Mouse (Mus musculus): ENCODE results near the gene Tmem179. TPM values are rescaled to one million over a fixed set of nuclear protein-coding genes. Genes with fewer than 3 reads are reported as not detected.
A peak's percentile ranks its signal among the peaks of the same experiment; 100 is the strongest.

Gene Tmem179
- polyA plus RNA-seq, 1 experiment from 2014 or later: 36.6 TPM

DNA sequence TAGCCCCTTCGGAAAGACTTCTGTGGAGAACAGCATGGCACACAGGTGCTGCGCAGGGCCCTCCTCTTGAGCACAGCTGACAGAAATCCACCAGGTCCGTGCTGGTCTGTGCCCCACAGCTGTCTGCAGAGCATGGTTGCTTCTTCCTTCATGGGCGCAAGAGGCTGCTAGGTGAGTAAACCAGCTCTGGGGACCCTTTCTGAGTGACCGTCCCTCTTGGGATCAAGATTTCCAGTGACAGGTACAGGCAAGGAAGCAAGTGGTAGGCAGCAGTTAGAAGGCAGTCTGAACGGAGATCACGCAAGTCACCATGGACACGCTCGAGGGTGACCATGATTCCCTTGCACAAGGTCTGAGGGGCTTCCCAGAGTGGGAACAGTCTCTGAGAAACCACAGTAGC lies 27.0 kb downstream of the Tmem179 start:
- Histone ChIP-seq H3K9ac (no peak overlapping the region), H3K27me3 (no peaks in the 10 kb centered on the region; the same call in 1 of the 2 replicates), H3K36me3 (no peaks in the 10 kb centered on the region), H3K27ac (replicated peaks) (no peak overlapping the region), H3K9me3 (no peaks in the 10 kb centered on the region), H3K4me1 (replicated peaks) (peaks cover 26% of the 10 kb centered on the region), H3K4me2 (no peak overlapping the region), H3K4me3 (no peak overlapping the region)
- ATAC-seq (ENCODE audit: low read depth): no peak
- WGBS: 91% methylated on average over 9 of the region's 9 CpGs

- Histone ChIP-seq H3K4me1 (replicated peaks) (peaks cover 28% of the 10 kb centered on the region), H3K36me3 (no peaks in the 10 kb centered on the region), H3K27ac (replicated peaks) (no peak within 1 kb of the TSS; the same call in 1 of the 2 replicates), H3K4me2 (no peak within 1 kb of the TSS), H3K9me3 (no peaks in the 10 kb centered on the region), H3K27me3 (no peaks in the 10 kb centered on the region; the same call in 1 of the 2 replicates), H3K9ac (no peak within 1 kb of the TSS), H3K4me3 (no peak within 1 kb of the TSS)
- no peak for ATAC-seq (ENCODE audit: low read depth)
- WGBS: 85% methylated on average over 8 of the region's 8 CpGs
Measured at GRCm38 (mm10) chr12:112489134-112489533, 27.4 kb downstream of the Tmem179 start, which contains the start of gene A530016L24Rik. TSS of gene A530016L24Rik (plus strand) at chr12:112489448.

DNA sequence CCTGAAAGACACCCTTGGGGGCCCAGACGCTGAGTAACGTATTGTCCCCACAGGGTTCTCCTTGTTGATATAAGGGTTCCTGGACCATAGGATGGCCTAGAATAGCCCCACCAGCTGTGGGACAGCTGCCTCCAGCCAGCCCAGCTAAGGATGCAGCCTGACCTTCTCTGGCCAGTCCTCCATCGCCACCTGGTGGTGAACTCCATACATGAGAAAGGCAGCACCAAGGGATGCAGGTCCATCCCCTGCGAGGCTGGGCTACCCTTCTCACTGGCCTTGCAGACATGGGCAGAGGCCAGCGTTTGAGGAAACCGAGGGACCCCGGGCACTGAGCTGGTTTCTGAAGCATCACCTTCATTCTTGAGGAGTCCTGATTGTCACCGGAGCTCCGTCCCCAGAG lies 42.8 kb downstream of the Tmem179 start:
- H3K27ac ChIP-seq (replicated peaks): peak overlapping the region; percentile 25; the same call in 1 of the 2 replicates
- H3K36me3 ChIP-seq: no peaks in the 10 kb centered on the region
- peaks cover 50% of the 10 kb centered on the region for H3K27me3 ChIP-seq
- no peak overlapping the region for H3K4me3 ChIP-seq
- H3K4me2 ChIP-seq: no peak overlapping the region
- peaks cover 67% of the 10 kb centered on the region for H3K4me1 ChIP-seq (replicated peaks)
- H3K9me3 ChIP-seq: no peaks in the 10 kb centered on the region
- WGBS: 11% methylated on average over 9 of the region's 9 CpGs
- no peak overlapping the region for H3K9ac ChIP-seq
- peak; percentile 60; the same call in 1 of the 2 replicates for ATAC-seq (ENCODE audit: low read depth)

GRCm38 (mm10) chr12:112470216-112470615 lies 46.3 kb downstream of the Tmem179 start:
- Histone ChIP-seq H3K4me2 (no peak overlapping the region), H3K27ac (replicated peaks) (0 out of 2 replicates have a peak overlapping the region, but pooled peaks have one; percentile 28), H3K27me3 (peaks cover 44% of the 10 kb centered on the region), H3K9me3 (no peaks in the 10 kb centered on the region), H3K4me1 (replicated peaks) (peaks cover 71% of the 10 kb centered on the region), H3K9ac (no peak overlapping the region), H3K4me3 (no peak overlapping the region), H3K36me3 (no peaks in the 10 kb centered on the region)
- 49% methylated on average over 5 of the region's 5 CpGs for WGBS
- no peak for ATAC-seq (ENCODE audit: low read depth)

DNA sequence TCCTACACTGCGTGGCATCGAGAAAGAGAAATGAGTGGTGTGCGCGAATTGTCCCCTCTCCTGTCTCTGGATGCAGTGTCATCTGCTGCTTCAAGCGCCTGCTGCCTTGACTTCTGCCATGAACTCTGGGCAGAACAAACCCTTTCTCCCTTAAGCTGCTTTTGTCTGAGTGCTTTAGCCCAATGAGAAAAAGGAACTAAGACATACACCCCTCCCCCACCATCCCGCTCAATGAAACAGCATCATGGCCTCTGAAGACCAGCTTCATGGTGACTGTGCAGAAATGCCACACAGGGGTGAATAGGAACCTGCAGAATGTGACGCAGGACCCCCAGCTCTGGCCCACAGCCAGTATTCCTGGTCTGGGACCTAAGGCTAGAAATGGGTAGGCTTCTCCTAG lies 47.2 kb downstream of the Tmem179 start:
- H3K9ac ChIP-seq: no peak overlapping the region
- H3K4me1 ChIP-seq (replicated peaks): peaks cover 75% of the 10 kb centered on the region
- no peak overlapping the region for H3K4me2 ChIP-seq
- WGBS: 82% methylated on average over 7 of the region's 7 CpGs
- no peak overlapping the region for H3K27ac ChIP-seq (replicated peaks)
- H3K4me3 ChIP-seq: no peak overlapping the region
- ATAC-seq (ENCODE audit: low read depth): no peak
- H3K27me3 ChIP-seq: peaks cover 35% of the 10 kb centered on the region
- H3K9me3 ChIP-seq: no peaks in the 10 kb centered on the region
- no peaks in the 10 kb centered on the region for H3K36me3 ChIP-seq

DNA sequence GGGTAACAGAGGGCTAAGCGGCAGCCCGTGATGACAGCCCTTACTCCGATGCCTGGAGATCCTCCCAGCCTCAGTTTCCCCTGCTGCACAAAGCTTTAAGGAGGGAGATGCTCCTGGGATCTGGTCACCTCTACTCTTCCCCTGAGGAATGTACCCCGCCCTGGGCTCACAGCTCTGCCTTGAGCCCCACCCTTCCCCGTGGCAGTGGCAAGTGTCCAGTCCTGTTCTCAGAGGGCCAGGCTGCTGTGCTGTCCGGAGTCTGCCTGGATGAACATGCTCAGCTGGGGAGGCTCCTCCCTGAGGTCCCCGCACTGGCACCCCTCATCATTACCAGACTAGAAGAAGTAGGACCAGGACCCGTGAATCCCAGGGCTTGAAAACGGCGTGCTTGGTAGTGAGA lies 49.2 kb downstream of the Tmem179 start:
- H3K9me3 ChIP-seq: no peaks in the 10 kb centered on the region
- no peak overlapping the region for H3K9ac ChIP-seq
- 0 out of 2 replicates have a peak overlapping the region, but pooled peaks have one; percentile 18 for H3K27ac ChIP-seq (replicated peaks)

GRCm38 (mm10) chr12:112465928-112466327 lies 50.6 kb downstream of the Tmem179 start:
- H3K4me2 ChIP-seq: no peak overlapping the region
- whole genome bisulfite sequencing: 93% methylated on average over 17 of the region's 17 CpGs
- ATAC-seq (ENCODE audit: low read depth): no peak
- H3K9ac ChIP-seq: no peak overlapping the region
- H3K27me3 ChIP-seq: peaks cover 9% of the 10 kb centered on the region
- H3K36me3 ChIP-seq: no peaks in the 10 kb centered on the region
- H3K4me3 ChIP-seq: no peak overlapping the region
- no peaks in the 10 kb centered on the region for H3K9me3 ChIP-seq
- peaks cover 62% of the 10 kb centered on the region for H3K4me1 ChIP-seq (replicated peaks)
- H3K27ac ChIP-seq (replicated peaks): no peak overlapping the region

More for the DNA sequence above, 49.2 kb downstream of the Tmem179 start:
- Histone ChIP-seq H3K4me2 (no peak overlapping the region), H3K36me3 (no peaks in the 10 kb centered on the region), H3K4me3 (no peak overlapping the region), H3K27me3 (peaks cover 20% of the 10 kb centered on the region), H3K4me1 (replicated peaks) (peaks cover 65% of the 10 kb centered on the region)
- WGBS: 86% methylated on average over 10 of the region's 10 CpGs
- no peak for ATAC-seq (ENCODE audit: low read depth)

DNA sequence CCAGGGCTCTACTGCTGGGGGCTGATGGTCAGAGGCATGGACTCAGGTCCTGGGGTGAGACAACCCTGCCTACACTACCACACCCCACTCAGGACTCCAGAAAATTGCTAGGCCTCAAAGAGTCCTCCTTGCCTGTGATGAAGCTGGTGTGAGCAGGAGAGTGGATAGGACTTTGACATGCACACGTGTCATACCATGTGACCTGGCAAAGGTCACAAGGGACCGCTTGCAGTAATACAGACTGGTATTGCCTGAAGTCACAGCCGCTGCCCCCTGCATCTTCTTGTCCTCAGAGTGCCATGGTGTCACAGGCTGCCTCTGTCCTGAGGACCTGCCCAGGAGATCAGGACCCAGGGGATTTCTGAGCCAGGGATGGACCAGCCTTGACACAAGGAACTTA lies 52.0 kb downstream of the Tmem179 start:
- Histone ChIP-seq H3K9ac (no peak overlapping the region), H3K4me1 (replicated peaks) (peaks cover 48% of the 10 kb centered on the region), H3K9me3 (no peaks in the 10 kb centered on the region), H3K4me2 (no peak overlapping the region), H3K4me3 (no peak overlapping the region), H3K27me3 (peaks cover 6% of the 10 kb centered on the region; the same call in 1 of the 2 replicates), H3K36me3 (no peaks in the 10 kb centered on the region), H3K27ac (replicated peaks) (peak overlapping the region; percentile 56)
- WGBS: 74% methylated on average over 3 of the region's 3 CpGs
- no peak for ATAC-seq (ENCODE audit: low read depth)

DNA sequence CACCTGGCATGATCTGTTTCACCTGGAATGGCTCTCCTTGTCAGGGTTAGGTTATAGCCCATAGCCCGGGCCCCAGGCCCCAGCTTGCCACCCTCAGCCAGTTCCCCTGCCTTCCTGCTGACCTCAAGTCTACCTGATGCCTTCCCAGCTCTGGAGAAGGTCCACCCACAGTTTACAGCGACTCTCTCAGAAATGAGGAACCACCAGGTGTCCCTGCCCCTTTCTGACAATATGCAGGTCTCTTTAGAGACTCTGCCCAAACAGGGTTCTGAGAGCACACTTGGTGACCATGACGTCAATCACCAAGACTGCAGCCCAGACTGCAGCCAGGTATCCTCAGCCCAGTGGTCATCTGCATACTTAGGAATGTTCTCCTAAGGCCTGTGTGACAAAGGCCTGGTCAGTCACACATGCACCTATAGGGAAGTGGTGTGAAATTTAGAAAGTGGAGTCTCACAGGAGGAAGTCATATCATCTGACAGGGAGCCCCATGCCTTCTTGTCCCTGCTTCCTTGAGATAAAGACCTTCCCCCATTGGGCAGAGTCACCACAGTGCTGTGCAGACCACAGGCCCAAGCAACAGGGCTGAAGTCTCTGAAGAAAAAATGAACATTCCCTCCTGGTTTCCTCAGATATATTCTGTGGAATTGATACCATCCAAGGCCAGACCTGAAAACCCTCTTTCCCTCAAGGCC lies 52.6 kb downstream of the Tmem179 start:
- no peaks in the 10 kb centered on the region for H3K9me3 ChIP-seq
- no peak overlapping the region for H3K9ac ChIP-seq
- H3K4me1 ChIP-seq (replicated peaks): peaks cover 43% of the 10 kb centered on the region
- no peak for ATAC-seq (ENCODE audit: low read depth)
- peaks cover 6% of the 10 kb centered on the region; the same call in 1 of the 2 replicates for H3K27me3 ChIP-seq
- no peak overlapping the region for H3K4me3 ChIP-seq
- WGBS: 90% methylated on average over 3 of the region's 3 CpGs
- no peaks in the 10 kb centered on the region for H3K36me3 ChIP-seq
- H3K4me2 ChIP-seq: no peak overlapping the region
- peak overlapping the region; percentile 56; the same call in 1 of the 2 replicates for H3K27ac ChIP-seq (replicated peaks)

DNA sequence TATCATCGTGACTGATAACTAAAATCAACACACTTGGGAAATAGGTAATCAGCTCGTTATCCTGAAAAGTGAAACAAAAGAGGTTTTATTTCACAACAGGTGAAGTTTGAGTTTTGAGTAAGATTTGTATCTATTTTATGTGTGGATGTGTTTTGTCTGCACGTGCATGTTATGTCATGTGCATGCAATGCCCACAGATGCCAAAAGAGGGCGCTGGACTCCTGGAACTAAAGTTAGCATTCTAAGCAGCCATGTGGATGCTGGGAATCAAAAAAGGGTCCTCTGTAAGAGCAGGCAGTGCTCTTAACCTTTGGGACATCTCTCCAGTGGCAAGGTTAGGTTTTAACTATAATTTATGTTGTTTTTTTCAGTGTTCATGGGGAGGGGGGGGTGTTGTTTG lies 53.3 kb downstream of the Tmem179 start:
- H3K36me3 ChIP-seq: no peaks in the 10 kb centered on the region
- peaks cover 49% of the 10 kb centered on the region for H3K4me1 ChIP-seq (replicated peaks)
- no peak overlapping the region for H3K4me3 ChIP-seq
- H3K4me2 ChIP-seq: no peak overlapping the region
- H3K9ac ChIP-seq: no peak overlapping the region
- 79% methylated on average over 4 of the region's 4 CpGs for WGBS
- H3K27ac ChIP-seq (replicated peaks): no peak overlapping the region
- no peaks in the 10 kb centered on the region for H3K9me3 ChIP-seq
- H3K27me3 ChIP-seq: peaks cover 6% of the 10 kb centered on the region; the same call in 1 of the 2 replicates
- no peak for ATAC-seq (ENCODE audit: low read depth)

DNA sequence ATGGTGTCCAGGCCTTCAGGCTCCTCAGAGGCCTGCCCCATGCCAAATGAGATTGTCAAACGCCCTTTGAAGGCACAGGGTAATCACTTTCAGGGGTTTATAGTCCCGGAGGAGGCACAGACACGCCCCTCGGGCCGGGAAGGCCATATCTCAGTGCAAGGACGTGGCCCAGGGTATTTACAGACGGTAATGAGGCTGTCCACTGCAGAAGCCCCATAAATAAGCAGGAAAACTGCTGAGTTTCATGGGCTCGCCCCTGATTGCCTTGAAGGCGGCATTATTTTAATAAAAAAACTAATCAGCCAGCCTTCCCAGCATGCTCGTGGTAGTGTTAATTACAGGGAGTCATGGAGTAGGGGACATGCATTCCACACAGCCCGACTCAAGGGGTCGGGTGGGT lies 54.1 kb downstream of the Tmem179 start:
- no peak for ATAC-seq (ENCODE audit: low read depth)

GRCm38 (mm10) chr12:112457839-112458238 lies 58.7 kb downstream of the Tmem179 start:
- Histone ChIP-seq H3K4me1 (replicated peaks) (peaks cover 24% of the 10 kb centered on the region), H3K4me2 (no peak overlapping the region), H3K4me3 (no peak overlapping the region), H3K9ac (no peak overlapping the region), H3K27me3 (no peaks in the 10 kb centered on the region; the same call in none of the 2 replicates), H3K27ac (replicated peaks) (no peak overlapping the region; the same call in 1 of the 2 replicates), H3K9me3 (no peaks in the 10 kb centered on the region), H3K36me3 (no peaks in the 10 kb centered on the region)
- WGBS: 10% methylated on average over 4 of the region's 4 CpGs
- peak; percentile 77 for ATAC-seq (ENCODE audit: low read depth)

More for the DNA sequence above, 54.1 kb downstream of the Tmem179 start:
- WGBS: 10% methylated on average over 12 of the region's 12 CpGs
- peaks cover 2% of the 10 kb centered on the region; the same call in 1 of the 2 replicates for H3K27me3 ChIP-seq
- H3K4me2 ChIP-seq: no peak overlapping the region
- H3K27ac ChIP-seq (replicated peaks): 0 out of 2 replicates have a peak overlapping the region, but pooled peaks have one; percentile 13
- no peak overlapping the region for H3K4me3 ChIP-seq
- no peaks in the 10 kb centered on the region for H3K9me3 ChIP-seq
- H3K9ac ChIP-seq: no peak overlapping the region
- peaks cover 52% of the 10 kb centered on the region for H3K4me1 ChIP-seq (replicated peaks)
- no peaks in the 10 kb centered on the region for H3K36me3 ChIP-seq

All from neural tube, embryonic 13.5 days (tissue).